Mouse (Mus musculus) embryo, embryonic 11 days (tissue): ENCODE data around the gene Rps28.
"Not testable (repeated sequence)": the region's sequence is repeated elsewhere in the genome, so short reads cannot be mapped to it uniquely, and the experiment has no call there.

Experiments used
- DNase-seq: peaks from one replicate; pipeline ENCODE4 v3.0.0-alpha.2; 2015

Gene Rps28

DNA sequence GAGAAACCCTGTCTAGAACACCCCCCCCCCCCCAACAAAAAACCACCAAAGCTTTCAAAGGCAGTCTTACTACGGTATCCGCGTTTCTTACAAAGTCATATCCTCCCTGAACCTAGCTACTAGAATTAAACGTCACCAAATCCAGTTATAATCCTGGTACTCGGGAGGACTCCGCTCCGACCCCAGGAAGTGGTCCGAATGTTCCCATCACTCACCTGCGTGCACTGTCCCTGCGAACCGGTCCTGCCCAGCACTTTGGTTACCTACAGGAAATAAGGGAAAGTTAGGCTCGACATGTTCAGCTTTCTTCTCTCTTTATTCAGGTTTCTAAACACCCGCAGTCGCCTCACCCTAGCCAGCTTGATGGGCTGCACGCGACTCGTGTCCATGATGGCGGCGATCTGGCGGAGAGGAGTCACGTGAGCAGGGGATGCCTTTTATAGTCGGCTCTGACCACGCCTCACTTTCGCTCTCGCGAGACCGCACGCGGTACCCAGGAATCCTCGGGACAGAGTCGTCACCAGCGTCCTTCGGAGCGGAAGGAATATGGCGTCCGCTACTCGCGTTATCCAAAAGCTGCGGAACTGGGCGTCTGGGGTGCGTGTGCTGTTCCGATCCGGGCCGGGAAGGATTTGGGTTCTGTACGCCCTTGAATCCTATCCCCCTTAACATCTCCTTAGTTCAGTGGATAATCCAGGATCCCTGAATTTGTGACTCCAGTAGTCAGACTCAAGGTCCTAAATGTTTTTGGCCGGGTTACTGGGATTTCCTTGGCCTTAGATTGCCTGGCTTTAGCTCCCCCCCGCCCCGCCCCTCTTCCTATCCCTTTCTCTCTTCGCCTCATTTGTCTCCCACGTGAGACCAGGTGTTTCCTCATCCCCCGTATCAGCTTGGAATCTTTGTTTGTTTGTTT lies at the start of gene Rps28, which contains the start of gene Ndufa7:
Gene Rps28 (minus strand): TSS at position 479 of the 913 bp plus-strand sequence.
Gene Ndufa7 (plus strand): TSS at position 489 of the 913 bp plus-strand sequence.
- peak; percentile 97 for DNase-seq

DNA sequence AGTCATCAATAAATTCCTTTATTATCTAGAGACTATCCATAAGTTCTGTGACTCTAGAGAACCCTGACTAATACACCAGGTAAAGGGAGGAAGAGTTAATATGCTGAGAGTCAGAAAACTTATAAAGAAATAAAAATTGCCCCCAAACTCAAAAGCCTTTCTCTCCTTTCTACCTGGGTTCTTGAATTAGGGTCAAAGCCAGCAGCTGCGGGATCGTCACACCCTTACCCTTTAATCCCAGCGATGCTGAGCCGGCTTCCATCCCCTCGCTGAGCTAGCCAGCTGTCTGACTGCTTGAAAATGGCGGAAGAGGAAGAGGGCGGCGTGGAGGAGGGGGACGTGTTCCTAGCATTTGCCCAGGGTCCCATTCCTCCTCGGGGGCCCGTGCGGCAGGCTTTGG lies 49.2 kb upstream of the Rps28 start, which contains the start of gene Gm7029:
Gene Gm7029 (plus strand): TSS at position 301 of the 400 bp plus-strand sequence.
- DNase-seq, result not testable (repeated sequence)

DNA sequence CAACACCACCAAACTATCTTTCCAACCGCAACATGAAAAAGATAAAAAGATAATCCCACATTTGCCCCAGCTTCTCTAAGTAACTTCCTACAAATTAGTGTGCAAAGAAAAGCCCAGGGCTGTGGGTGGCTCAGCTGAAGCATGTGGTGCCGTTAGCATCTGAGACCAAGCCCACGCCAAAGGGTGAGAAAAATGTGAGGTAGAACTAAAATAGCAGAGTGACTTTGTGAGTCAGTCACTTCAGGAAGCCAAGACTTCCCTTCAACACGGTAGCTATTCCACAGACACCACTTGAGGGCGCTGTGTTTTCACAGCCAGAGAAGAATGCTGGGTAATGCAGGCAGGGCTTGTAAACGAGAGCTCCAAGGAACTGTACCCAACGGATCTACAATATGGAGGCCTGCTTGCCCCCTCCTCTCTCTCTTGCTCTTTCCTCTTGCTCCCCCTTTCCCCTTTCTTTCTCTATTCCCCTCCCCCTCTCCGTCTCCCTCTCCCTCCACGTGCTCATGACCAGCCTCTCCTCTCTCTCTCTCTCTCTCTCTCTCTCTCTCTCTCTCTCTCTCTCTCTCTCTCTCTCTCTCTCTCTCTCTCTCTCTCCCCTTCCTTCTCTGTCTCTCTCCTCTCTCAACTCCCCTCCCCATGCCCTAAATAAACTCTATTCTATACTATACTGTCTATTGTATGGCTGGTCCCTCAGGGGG lies 41.1 kb upstream of the Rps28 start:
- DNase-seq, result peak; percentile 54

DNA sequence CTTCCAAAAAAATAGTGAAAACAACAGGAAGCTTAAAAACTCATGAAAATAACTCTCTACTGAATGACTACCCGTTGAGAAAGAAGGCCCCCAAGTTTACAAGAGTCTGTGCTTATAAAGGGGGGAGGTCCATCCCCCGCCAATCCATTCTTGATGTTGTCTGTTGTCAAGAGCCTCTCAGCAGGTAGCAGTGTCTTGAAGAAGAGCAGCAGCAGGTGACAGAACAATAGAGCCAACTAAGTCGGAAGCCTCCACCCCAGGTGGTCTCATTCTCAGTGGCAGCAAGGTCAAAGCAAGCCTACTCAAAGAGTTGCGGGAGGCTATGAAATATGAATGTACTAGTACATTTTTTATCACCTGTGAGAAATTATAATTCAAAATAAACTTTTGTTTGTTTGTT lies 33.5 kb upstream of the Rps28 start:
- DNase-seq, result no peak

DNA sequence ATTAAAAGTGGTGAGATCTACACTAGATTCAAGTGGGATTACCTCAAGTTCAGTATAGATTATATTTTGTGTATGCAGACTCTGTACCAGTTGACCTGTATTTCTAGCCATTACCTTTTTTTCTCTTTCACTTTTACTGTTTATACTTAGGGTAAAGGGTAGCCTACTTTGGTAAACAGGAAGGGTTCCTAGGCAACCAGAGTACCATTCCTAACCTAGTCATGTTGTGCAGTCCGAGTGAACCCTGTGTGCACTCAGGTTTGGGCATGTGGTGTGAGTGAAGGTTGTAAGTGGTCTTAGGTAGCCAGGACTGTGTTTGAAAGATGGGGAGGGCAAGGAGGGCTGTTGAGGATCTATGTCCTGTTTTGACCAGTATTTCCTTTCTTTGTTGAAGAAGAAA lies 27.0 kb upstream of the Rps28 start:
- DNase-seq, result no peak

DNA sequence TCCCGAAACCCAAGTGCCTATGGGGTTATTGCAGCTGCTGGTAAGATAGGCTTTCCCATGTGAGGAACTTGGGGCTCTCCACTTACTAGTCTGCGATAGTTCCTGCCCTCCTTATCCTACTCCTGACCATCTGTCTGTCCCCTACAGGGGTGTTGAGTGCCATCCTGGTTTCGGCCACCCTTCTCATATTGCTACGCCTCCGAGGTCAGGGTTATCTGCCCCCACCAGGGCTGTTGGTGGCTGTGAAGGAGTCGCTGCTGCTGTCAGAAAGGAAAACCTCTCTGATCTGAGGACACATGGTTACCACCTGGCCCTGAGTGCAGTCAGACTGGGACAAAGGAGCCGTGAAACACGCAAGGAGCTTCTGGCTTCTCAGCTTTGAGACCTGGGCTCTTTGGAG lies 23.8 kb upstream of the Rps28 start:
- DNase-seq, result no peak

DNA sequence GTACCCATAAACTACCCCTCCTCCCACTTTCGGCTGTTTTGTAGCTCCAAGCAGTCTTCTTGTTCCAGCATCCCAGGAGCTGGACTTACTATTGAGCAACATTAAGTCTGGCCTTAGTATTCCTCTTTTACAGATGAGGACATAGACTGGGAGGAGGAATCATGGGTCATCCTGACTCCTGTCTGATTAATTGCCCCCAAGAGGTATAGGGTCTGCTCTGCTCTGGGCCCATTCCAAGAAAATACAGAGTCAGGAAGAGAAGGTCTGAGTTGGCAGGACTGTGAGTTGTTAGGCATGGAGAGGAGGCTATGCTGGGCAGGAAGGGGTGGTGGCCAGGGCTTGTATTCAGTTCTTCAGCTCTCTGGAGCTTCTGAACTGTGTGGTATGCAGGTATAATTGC lies 19.8 kb upstream of the Rps28 start:
- DNase-seq, result no peak

DNA sequence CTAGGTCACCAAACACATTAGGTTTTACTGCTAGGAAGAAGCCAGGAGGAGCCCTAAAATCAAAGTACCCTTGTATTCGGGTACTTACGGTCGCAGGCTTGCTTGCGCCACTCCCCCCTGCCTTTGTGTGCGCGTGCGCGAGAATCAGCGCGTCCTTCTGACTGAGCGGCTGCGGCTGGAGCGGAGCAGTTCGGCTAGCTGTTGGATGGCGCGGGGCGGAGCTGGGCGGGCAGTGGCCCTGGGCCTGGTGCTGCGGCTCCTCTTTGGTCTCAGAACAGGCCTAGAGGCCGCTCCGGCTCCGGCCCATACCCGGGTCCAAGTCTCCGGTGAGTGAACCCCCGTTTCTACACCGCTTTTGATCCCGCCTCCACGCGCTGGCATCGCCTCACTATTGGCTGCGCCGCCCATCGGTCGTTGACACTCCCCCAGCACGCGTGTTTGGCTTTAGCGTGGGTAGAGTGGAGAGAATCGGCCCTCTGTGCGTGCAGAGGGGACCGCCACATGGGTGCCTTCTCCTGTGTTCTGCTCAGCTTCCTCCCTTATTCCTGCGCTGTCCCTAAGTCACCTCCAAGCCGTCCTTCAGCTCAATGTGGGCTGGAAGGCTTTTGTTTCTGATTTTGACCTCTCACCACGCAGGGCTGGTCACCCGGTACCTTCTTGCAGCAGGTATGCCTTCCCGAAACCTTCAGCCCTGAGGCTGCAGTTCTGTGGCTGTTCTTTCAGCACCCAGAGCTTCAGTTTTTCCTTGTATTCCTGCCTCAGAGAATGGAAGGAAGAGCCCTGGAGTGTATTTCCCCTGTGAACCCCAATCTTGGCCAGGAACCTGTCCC lies 18.8 kb upstream of the Rps28 start, which contains the start of gene Cd320:
Gene Cd320 (plus strand): TSS at position 126 of the 830 bp plus-strand sequence.
- DNase-seq, result peak; percentile 95

DNA sequence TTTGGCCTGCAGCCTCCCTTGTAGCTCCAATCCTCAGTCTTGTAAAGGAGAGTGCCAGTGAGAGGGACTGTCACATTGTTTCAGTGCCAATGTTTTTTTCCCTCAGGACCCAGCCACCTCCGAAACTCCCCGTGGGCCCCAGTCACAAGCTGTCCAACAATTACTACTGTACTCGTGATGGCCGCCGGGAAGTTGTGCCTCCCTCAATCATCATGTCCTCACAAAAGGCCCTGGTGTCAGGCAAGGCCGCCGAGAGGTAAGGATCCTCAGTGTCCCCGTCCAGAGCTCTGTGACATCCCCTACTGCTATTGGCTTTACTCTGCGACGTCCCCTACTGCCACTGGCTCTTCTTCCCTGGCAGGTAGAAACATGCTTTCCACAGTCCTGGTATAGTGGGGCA lies 5.2 kb upstream of the Rps28 start:
- no peak for DNase-seq

DNA sequence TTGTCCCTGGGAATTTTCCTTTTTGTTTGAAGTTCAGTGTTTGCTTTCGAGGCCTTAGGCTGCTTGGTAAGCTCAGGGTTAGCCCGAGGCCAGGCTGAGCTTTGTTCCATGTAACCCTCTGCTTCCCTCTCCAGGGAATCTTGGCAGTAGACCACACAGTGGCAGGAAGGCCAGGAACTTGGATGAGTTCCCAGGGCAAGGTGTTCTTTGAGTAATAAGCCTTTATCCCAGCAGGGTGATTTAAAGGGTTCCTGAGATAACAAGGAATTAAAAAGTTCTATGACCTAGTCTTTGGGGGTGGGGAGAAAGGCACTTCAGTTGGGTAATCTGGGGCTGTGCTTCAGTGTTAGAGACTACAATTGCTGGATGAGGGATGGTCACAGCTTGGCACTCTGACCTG lies 4.5 kb upstream of the Rps28 start:
- no peak for DNase-seq

DNA sequence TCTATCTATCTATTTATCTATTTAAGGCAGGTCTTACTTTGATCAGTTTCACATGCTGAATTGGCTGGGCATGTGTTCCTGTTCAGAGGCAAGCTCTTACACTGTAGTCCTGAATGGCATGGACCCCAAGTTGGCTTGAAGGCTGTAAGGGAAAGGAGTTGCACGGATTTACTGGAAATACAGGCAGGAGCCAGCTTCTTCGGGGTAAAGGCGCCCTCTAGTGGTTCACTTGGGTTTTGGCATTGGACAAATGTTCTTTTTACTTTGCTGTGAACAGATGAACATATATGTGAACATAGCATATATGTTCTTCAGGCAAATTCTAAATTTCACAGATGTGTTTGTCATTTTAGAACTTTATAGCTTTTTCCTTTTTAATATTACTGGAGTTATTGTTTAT lies 2.5 kb upstream of the Rps28 start:
- peak; percentile 85 for DNase-seq

DNA sequence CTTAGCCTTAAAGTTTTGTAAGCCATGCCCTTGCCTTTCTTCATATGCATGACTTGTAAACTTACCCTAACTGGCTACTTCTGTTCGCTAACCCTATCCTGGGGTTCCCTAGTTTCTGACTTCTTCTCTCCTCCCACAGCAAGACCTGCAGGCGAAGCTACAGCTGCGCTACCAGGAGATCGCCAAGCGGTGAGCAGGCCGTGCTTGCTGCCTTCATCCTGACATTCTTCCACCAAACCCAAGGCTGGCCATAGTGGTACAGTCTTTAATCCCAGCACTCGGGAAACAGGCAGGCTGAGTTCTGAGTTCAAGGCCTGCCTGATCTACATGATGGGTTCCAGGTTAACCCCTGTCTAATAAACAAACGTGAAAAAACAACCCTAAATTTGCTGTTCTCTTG lies 1.1 kb upstream of the Rps28 start:
- no peak for DNase-seq

DNA sequence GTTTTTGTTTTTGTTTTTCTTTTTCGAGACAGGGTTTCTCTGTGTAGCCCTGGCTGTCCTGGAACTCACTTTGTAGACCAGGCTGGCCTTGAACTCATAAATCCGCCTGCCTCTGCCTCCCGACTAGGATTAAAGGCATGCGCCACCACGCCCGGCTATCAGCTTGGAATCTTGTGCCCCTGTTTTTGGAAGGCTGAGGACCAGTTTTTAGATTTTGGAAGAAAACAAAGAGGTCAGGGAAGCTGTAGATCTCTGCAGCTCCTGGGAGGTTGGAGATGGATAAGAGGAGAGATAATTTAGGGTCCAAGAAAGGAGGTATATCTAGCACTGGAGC lies 602 bp upstream of the Rps28 start:
- DNase-seq, result not testable (repeated sequence)

DNA sequence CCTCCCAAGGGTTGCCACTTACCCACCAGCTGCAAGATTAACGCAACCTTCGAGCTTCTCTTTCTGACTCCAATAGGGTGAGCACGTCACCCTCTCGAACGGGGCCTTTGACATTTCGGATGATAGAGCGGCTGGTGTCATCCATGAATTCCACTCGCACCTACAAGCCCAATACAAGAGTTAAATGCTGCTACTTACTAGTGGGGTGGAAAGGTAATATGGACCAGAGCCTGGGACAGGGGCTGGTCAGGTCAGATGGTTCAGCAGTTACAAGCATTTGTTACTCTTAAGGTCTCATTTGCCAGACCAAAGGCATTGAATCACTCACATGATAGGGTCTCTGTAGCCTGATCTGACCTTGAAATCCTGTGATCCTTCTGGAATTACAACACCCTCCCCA lies 1.2 kb downstream of the Rps28 start:
- DNase-seq, result not testable (repeated sequence)

DNA sequence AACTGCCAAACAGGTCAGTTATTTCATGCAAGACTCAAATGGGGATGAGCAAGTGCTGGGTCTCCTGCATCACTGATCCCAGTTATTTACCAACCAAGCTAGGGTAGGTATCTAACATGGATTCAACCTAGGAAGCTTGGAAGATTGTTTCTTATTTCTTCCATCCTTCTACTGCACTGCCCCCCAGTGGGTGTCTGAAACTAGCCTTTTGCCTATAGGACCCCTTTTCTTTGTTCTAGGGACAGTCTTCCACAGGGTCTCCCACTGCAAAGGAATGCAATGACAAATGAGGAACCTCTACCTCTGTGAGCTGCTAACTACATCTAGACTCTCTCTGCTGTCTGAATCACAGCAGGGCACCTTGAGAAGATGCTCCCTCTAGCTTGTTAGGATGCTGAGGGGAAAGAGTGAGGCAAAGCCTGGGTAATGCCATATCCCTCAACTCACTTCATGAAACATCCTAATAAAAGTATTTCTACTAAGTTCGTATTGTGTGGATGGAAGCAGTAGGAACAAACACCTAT lies 1.9 kb downstream of the Rps28 start:
- no peak for DNase-seq

DNA sequence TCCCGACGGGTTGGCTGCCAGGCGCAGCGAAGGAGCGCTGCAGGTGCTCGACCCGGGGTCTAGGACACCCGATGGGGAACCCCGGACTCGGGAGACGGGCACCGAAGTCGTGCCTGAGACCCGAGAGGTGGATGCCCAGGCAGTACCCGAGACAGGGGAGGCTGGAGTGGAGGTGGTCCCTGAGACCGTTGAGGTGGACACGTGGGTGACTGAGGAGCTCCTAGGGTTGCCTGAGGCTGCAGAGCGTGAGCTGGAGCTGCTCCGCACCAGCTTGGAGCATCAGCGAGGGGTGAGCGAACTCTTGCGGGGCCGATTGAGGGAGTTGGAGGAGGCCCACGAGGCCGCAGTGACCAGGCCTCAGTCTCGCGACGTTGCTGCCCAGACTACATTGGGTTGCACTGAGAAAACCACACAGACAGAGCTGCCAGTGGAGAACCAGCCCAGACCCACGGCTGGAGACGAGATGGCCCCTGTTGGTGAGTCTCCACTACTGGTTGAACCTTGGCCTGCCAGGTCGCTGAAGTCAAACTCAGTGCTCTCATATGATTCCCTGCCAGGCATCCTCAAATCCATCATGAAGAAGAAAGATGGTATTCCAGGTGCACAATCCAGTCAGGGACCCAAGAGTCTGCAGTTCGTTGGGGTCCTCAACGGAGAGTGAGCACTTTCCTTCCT lies 6.3 kb downstream of the Rps28 start:
- no peak for DNase-seq

DNA sequence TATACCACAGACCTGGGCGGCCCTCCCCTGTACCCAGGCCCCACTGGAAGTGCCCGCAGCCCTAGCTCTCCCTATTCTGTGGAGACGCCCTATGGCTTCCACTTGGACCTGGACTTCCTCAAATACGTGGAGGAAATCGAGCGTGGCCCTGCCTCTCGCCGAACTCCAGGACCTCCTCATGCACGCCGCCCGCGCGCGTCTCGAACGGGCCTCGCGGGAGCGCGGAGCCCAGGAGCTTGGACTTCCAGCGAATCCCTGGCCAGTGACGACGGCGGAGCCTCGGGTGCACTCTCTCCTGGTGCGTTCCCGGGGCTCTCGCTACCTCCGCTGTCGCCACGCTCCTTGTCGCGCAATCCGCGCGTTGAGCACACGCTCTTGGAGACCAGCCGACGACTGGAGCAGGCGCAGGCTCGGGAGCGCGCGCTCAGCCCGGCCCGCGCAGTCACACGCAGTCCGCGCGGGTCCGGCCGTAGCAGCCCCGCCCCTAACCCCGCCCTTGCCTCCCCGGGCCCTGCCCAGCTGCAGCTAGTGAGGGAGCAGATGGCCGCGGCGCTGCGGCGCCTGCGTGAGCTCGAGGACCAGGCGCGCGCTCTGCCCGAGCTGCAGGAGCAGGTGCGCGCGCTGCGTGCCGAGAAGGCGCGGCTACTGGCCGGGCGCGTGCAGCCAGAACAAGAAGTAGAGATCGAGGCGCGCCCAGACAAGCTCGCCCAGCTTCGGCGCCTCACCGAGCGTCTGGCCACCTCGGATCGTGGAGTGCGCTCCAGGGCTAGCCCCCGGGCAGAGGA lies 7.0 kb downstream of the Rps28 start:
- DNase-seq, result peak; percentile 99

DNA sequence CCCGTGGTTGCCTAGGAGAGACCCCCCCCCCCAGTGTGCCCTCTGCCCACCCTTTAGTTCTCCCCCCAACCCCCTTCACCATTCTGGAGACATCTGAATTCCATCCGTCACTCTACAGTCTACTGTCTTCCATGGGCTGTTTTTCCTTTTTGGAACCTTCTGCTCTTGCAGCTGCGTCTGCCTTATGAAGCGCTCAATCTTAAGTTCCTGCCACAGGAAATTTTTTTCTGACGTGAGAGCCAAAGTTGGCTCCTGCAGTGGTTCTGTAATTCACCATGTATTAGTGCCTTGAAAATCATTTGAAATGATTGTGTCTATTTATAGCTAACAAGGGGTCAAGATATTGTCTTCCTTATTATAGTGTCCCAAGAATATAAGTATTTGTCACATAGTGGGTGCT lies 7.8 kb downstream of the Rps28 start:
- DNase-seq, result no peak

DNA sequence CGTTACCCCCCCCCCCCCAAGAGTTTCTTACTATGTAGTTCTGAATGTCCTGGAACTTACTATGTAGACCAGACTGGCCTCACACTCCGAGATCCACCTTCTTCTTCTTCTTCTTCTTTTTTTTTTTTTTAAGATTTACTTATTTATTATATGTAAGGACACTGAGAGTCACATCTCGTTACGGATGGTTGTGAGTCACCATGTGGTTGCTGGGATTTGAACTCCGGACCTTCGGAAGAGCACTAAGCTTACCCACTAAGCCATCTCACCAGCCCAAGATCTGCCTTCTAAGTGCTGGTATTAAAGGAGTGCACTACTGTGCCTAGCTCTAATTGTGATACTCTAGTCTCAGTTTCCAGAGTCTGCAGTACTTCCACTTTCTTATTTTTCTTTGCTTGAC lies 9.0 kb downstream of the Rps28 start:
- DNase-seq, result no peak

DNA sequence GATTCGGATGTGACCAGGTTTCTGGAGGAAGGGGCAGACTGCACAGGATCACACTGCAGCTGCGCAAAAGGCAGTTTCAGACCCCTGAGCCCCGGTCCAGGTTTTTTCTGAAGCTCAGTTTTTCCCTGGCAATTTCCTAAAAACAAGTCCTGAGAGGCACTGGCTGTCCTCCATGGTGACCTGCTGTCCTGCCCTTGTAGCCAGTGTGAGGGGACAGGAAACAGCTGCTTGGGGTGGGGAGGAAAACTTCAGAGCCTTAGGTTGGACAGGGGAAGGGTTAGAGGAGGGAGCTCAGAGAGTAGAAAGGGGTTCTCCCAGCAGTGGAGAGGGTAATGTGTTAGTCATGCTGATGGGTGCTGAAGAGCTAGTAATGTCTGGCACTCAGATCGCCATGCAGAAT lies 11.4 kb downstream of the Rps28 start:
- DNase-seq, result no peak

DNA sequence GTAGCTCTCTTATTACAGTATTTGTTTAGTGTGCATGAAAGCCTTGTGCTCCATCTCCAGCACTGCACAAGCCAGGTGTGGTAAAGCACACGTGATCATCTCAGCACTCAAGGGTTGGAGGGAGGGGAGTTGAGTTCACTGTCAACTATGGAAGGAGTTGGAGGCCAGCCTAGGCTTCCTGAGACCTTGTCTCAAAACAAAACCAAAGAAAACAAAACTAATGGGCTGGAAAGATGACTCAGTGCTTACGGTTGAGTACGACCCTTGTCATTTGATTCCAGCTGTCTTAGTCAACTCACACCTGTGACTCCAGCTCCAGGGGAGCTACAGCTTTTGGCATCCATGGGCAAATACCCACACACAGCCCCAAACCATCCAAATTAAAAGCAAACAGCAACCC lies 11.9 kb downstream of the Rps28 start:
- DNase-seq, result no peak

DNA sequence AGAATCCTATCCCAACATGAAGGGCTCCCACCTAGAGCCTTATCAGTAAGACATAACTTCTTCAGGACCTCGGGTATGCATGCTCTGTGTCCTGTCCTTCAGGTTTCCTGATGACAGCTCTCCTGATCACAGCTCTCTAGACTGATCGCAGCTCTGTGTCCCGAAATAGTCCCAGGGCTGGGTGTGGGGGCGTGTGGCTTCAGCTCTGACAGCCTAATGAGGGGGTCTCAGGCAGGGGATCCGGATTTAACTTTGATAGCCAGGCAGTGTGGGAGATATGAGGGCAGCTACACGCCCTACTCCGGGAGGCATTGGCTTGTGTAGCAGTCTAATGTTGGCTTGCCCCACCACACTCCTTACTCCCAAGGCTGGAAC lies 13.2 kb downstream of the Rps28 start:
- no peak for DNase-seq
